In the genomic region with DNA sequence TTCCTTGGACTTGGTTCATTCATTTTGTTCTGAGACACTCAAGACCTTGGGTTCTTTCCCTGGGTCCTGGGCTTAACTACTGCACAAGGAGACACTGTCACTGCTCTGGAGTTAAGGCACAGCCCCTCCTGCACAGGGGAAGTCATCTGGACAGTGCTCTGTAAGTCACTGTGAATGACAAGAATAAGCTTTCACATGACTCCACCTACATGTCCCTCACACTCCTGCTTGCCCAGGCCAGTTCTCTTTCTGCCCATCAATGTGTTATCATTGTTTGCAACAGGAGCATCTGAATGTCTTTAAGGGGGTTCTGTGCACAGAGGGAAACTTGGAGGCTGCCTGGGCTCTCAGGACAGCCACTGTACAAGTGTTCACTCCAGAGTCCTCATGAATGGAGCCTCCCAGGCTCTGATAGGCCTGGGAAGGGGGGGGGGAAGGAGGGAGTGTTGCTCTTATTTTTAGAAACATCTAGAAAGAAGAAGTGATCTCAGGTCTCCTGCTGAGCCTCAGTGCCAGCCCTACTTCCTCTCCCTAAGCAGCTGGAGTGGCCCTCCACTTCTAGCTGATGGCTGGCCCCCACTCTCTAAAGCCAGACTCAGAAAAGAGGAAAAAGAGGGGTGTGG, we compare ENCODE assay signal across 12 mouse cellular contexts. TPM values are rescaled to one million over a fixed set of nuclear protein-coding genes. Genes with fewer than 3 reads are reported as not detected.
DNase-seq lines count a peak whose midpoint lies in the region; ATAC-seq and TF ChIP-seq lines count a peak whose summit lies in the region.
"Had no signal": no experiment of that assay in that cellular context is flagged by ENCODE, and none has a peak within 500 bp of the region (broad histone marks: within the 10 kb centered on the region; RNA-seq: fewer than 3 reads in every experiment).

No protein-coding gene starts in this region.

- no peaks in the 10 kb centered on the region for H3K9me3 ChIP-seq in hindbrain, embryonic 13.5 days
- H3K9me3 ChIP-seq in hindbrain, embryonic 16.5 days (ENCODE audit: control insufficient read depth, low read length), result no peaks in the 10 kb centered on the region
- H3K9me3 ChIP-seq in ES-Bruce4 (replicated peaks; ENCODE audit: control insufficient read depth, insufficient read depth, low read length, poor library complexity, severe bottlenecking), result no peaks in the 10 kb centered on the region
- no peaks in the 10 kb centered on the region for H3K9me3 ChIP-seq in heart, embryonic 11.5 days (replicated peaks; ENCODE audit: control insufficient read depth, low read length)
- H3K9me3 ChIP-seq: embryonic facial prominence, embryonic 13.5 days; neural tube, embryonic 12.5 days had no signal

- H3K27me3 ChIP-seq in hindbrain, embryonic 13.5 days, result no peaks in the 10 kb centered on the region
- H3K27me3 ChIP-seq in hindbrain, embryonic 16.5 days (replicated peaks; ENCODE audit: control insufficient read depth, insufficient read depth, low read length), result no peaks in the 10 kb centered on the region
- no peaks in the 10 kb centered on the region for H3K27me3 ChIP-seq in ES-Bruce4 (ENCODE audit: control insufficient read depth, insufficient read depth, low read length, poor library complexity, severe bottlenecking)
- H3K27me3 ChIP-seq in heart, embryonic 11.5 days (ENCODE audit: control insufficient read depth, insufficient read depth, low read length), result no peaks in the 10 kb centered on the region
- H3K27me3 ChIP-seq: embryonic facial prominence, embryonic 13.5 days; neural tube, embryonic 12.5 days had no signal

- 0 out of 2 replicates have a peak, but pooled peaks have one; percentile 8 for TF ChIP-seq EP300 in ES-Bruce4 (IDR thresholded peaks at IDR 0.05; ENCODE audit: insufficient read depth, low read depth, low read length)

- H3K36me3 ChIP-seq in hindbrain, embryonic 13.5 days, result no peaks in the 10 kb centered on the region
- H3K36me3 ChIP-seq in hindbrain, embryonic 16.5 days (ENCODE audit: control insufficient read depth, insufficient read depth, low read length), result no peaks in the 10 kb centered on the region
- H3K36me3 ChIP-seq in ES-Bruce4 (ENCODE audit: control insufficient read depth, insufficient read depth, low read length, poor library complexity, severe bottlenecking), result peaks cover 2% of the 10 kb centered on the region; the same call in 1 of the 2 replicates
- no peaks in the 10 kb centered on the region for H3K36me3 ChIP-seq in heart, embryonic 11.5 days (ENCODE audit: control insufficient read depth, insufficient read depth, low read length)
- H3K36me3 ChIP-seq: embryonic facial prominence, embryonic 13.5 days; neural tube, embryonic 12.5 days had no signal

- H3K4me2 ChIP-seq in hindbrain, embryonic 13.5 days, result no peak overlapping the region
- H3K4me2 ChIP-seq in hindbrain, embryonic 16.5 days (ENCODE audit: low read length), result no peak overlapping the region
- H3K4me2 ChIP-seq in heart, embryonic 11.5 days, result peak overlapping the region; percentile 27; the same call in 1 of the 2 replicates
- H3K4me2 ChIP-seq: embryonic facial prominence, embryonic 13.5 days; neural tube, embryonic 12.5 days had no signal

- no peak for TF ChIP-seq CTCF in ES-Bruce4 (IDR thresholded peaks at IDR 0.05; ENCODE audit: low read depth, low read length)

- H3K9ac ChIP-seq in hindbrain, embryonic 13.5 days, result no peak overlapping the region
- H3K9ac ChIP-seq in hindbrain, embryonic 16.5 days (ENCODE audit: low read depth, low read length), result no peak overlapping the region
- no peak overlapping the region for H3K9ac ChIP-seq in ES-Bruce4 (ENCODE audit: low read depth, poor library complexity, severe bottlenecking)
- H3K9ac ChIP-seq in heart, embryonic 11.5 days (ENCODE audit: low read depth, low read length), result no peak overlapping the region; the same call in 1 of the 2 replicates
- H3K9ac ChIP-seq: embryonic facial prominence, embryonic 13.5 days; liver, embryonic 14.5 days; neural tube, embryonic 12.5 days had no signal

- H3K4me3 ChIP-seq in hindbrain, embryonic 13.5 days, result no peak overlapping the region
- H3K4me3 ChIP-seq in hindbrain, embryonic 16.5 days (ENCODE audit: low read length), result no peak overlapping the region
- H3K4me3 ChIP-seq in ES-Bruce4 (ENCODE audit: low read depth, low read length), result no peak overlapping the region
- H3K4me3 ChIP-seq in heart, embryonic 11.5 days (ENCODE audit: low read depth, low read length), result no peak overlapping the region
- H3K4me3 ChIP-seq: embryonic facial prominence, embryonic 13.5 days; neural tube, embryonic 12.5 days had no signal

- H3K4me1 ChIP-seq in hindbrain, embryonic 13.5 days (replicated peaks), result no peaks in the 10 kb centered on the region; the same call in 1 of the 2 replicates
- H3K4me1 ChIP-seq in hindbrain, embryonic 16.5 days (ENCODE audit: control insufficient read depth, insufficient read depth, low read depth, low read length), result no peaks in the 10 kb centered on the region
- no peaks in the 10 kb centered on the region for H3K4me1 ChIP-seq in ES-Bruce4 (ENCODE audit: control insufficient read depth, insufficient read depth, low read length)
- peaks cover 53% of the 10 kb centered on the region for H3K4me1 ChIP-seq in heart, embryonic 11.5 days (ENCODE audit: control insufficient read depth, insufficient read depth, low read length)
- H3K4me1 ChIP-seq: embryonic facial prominence, embryonic 13.5 days; neural tube, embryonic 12.5 days had no signal

- peak; percentile 38 to 53 for DNase-seq in lung, postnatal 4 days
- DNase-seq in thymus, postnatal 36 days, result no peak
- no peak for DNase-seq in cerebellum, adult 9-10 months
- DNase-seq in right cerebral cortex, postnatal 14 days, result no peak
- DNase-seq: adrenal gland, postnatal 25 days had no signal

- ATAC-seq in hindbrain, embryonic 13.5 days (ENCODE audit: low FRiP score), result no peak
- no peak for ATAC-seq in hindbrain, embryonic 16.5 days
- no peak; the same call in 1 of the 2 replicates for ATAC-seq in heart, embryonic 11.5 days (replicated peaks; ENCODE audit: insufficient number of reproducible peaks, low FRiP score, low TSS enrichment)

- no peak for TF ChIP-seq POLR2A in ES-Bruce4 (IDR thresholded peaks at IDR 0.05; ENCODE audit: insufficient read depth, low read length)

- H3K27ac ChIP-seq in hindbrain, embryonic 13.5 days, result 0 out of 2 replicates have a peak overlapping the region, but pooled peaks have one; percentile 1
- H3K27ac ChIP-seq in hindbrain, embryonic 16.5 days (ENCODE audit: low read depth, low read length), result no peak overlapping the region
- H3K27ac ChIP-seq in ES-Bruce4 (ENCODE audit: insufficient read depth, low read length), result 0 out of 2 replicates have a peak overlapping the region, but pooled peaks have one; percentile 21
- H3K27ac ChIP-seq in heart, embryonic 11.5 days (ENCODE audit: low read depth, low read length), result peak overlapping the region; percentile 80
- H3K27ac ChIP-seq: embryonic facial prominence, embryonic 13.5 days; liver, embryonic 14.5 days; neural tube, embryonic 12.5 days had no signal

RNA-seq across cellular contexts. Expression of a gene that starts 19.8 kb away (rescaled TPM):
- 16.1 and 19.9 TPM in 2 replicates for polyA plus RNA-seq in hindbrain, embryonic 13.5 days (2015; fragmentation: Nextera tagmentation; extraction: Ambion mirVana)
- polyA plus RNA-seq in hindbrain, embryonic 16.5 days (2015; fragmentation: Nextera tagmentation; extraction: Ambion mirVana), result 19.2 and 20.7 TPM in 2 replicates
- 24.2 and 24.4 TPM in 2 replicates for polyA plus RNA-seq in ES-Bruce4 (2011; ENCODE audit: insufficient read depth, insufficient read length, low read depth, missing spikeins)
- polyA plus RNA-seq in heart, embryonic 11.5 days (2014; fragmentation: Nextera tagmentation; extraction: Ambion mirVana), result 97.3 and 113 TPM in 2 replicates

Comparison
In these comparisons a context has a peak if more than half of its experiments do, and no peak if none do; other contexts are left out.
1. DNase-seq: peak in lung, postnatal 4 days (2 of 2); none in thymus, postnatal 36 days (0 of 2), cerebellum, adult 9-10 months (single experiment) and right cerebral cortex, postnatal 14 days (single experiment).